Mouse (Mus musculus): ENCODE results near the gene Tmub1.

DNA sequence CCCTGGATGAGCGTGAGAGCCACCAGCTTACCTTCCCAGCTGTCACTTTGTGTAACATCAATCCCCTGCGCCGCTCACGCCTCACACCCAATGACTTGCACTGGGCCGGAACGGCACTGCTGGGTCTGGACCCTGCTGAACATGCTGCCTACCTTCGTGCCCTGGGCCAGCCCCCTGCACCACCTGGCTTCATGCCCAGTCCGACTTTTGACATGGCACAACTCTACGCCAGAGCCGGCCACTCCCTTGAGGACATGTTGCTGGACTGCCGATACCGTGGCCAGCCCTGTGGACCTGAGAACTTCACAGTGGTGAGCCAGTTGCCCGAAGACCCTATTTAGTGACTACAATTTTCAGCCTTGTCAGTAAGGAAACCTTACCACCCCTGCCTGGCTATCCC, 33.7 kb downstream of the Tmub1 start:
- TF ChIP-seq CTCF (IDR thresholded peaks at IDR 0.05; ENCODE audit: low read depth) (no peak), EP300 (IDR thresholded peaks at IDR 0.05; ENCODE audit: low read depth) (no peak)
